Mouse (Mus musculus) left cerebral cortex, postnatal 4 days (tissue): Measurements from ENCODE around the gene Btbd35f11. TPM values are rescaled to one million over a fixed set of nuclear protein-coding genes. Genes with fewer than 3 reads are reported as not detected.
"Not testable (repeated sequence)": the region's sequence is repeated elsewhere in the genome, so short reads cannot be mapped to it uniquely, and the experiment has no call there.

Experiments used
- DNase-seq: peaks from one replicate; pipeline ENCODE4 v3.0.0-alpha.2; 2022
- intact Hi-C: fragments of 180-260 bp; cut with DNase I; formaldehyde crosslinking; loops from one replicate; pipeline ENCODE4 v1.15.1; 2025
- total RNA-seq, 2 experiments: library from RNA; stranded (reverse); gene quantifications; 2 replicates each; pipeline ENCODE4 v1.2.3; 2021

Gene Btbd35f11
- total RNA-seq, result not detected

GRCm38 (mm10) chrX:3443590-3443989, at the start of gene Btbd35f11:
Gene Btbd35f11, minus strand, starts transcription at chrX:3443690.
- intact Hi-C loops, DNase-seq: not testable (repeated sequence)

DNA sequence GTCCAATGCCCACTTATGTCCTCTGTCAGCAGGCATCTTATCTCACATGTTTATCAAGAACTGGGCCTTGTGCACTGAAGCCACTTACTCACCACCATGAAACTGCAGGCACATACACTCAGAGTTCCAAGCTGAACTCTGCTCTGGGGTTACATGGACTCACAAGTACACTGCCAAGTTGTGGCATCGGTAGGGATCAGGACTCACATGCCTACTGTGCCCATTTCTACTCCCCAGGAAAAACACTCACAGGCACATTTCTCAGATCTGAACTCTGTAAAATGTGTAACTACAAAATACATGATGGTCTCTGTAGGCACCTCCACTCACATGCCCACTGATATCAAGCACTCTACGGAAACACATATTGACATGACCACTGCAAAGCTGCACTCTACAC, 33.5 kb downstream of the Btbd35f11 start:
- DNase-seq, intact Hi-C loops: not testable (repeated sequence)

Other genes with a start within 250 kb of the Btbd35f11 start
- gene Btbd35f24, start 247.9 kb downstream of the Btbd35f11 start, total RNA-seq, result not detected